19 mouse cellular contexts compared by ENCODE assay signal in genomic region chr14:60302441-60302840, GRCm38 (mm10). TPM values are rescaled to one million over a fixed set of nuclear protein-coding genes. Genes with fewer than 3 reads are reported as not detected.
"Had no signal": no experiment of that assay in that cellular context is flagged by ENCODE, and none has a peak within 500 bp of the region (broad histone marks: within the 10 kb centered on the region; RNA-seq: fewer than 3 reads in every experiment).

No protein-coding gene starts in this region.

- H3K9ac ChIP-seq: lung, embryonic 14.5 days; midbrain, embryonic 12.5 days; neural tube, embryonic 15.5 days; stomach, embryonic 15.5 days had no signal

- H3K4me1 ChIP-seq: neural tube, embryonic 15.5 days; stomach, embryonic 15.5 days had no signal

- DNase-seq: kidney, adult 8-10 months; kidney, postnatal 25 days; layer of hippocampus, adult 9-11 months; layer of hippocampus, postnatal 36 days; lung, embryonic 14.5 days; lung, postnatal 10 days; right cerebral cortex, postnatal 14 days; thymus, adult 2 months; thymus, postnatal 4 days had no signal

- H3K27me3 ChIP-seq: midbrain, embryonic 12.5 days; neural tube, embryonic 15.5 days; stomach, embryonic 15.5 days had no signal

- H3K4me3 ChIP-seq: midbrain, embryonic 12.5 days; myocyte; neural tube, embryonic 15.5 days; stomach, embryonic 15.5 days had no signal

- H3K4me2 ChIP-seq: liver, embryonic 11.5 days; lung, embryonic 14.5 days; midbrain, embryonic 12.5 days; neural tube, embryonic 15.5 days; stomach, embryonic 15.5 days had no signal

- H3K9me3 ChIP-seq: midbrain, embryonic 12.5 days; neural tube, embryonic 15.5 days; stomach, embryonic 15.5 days had no signal

- H3K27ac ChIP-seq: midbrain, embryonic 12.5 days; neural tube, embryonic 15.5 days; stomach, embryonic 15.5 days had no signal

RNA-seq across cellular contexts. Expression of gene Nupl1, which starts 51.2 kb away (rescaled TPM):
- total RNA-seq: layer of hippocampus, postnatal 36 days; megakaryocyte-erythroid progenitor cell, adult 5-6 weeks had no signal
- polyA plus RNA-seq: kidney, embryonic 16.5 days; limb, embryonic 14.5 days; liver, embryonic 11.5 days; lung, embryonic 14.5 days; midbrain, embryonic 12.5 days; myocyte; neural tube, embryonic 11.5 days; spleen, adult 2 months; thymus, adult 2 months had no signal
